Mouse (Mus musculus) lung, postnatal 0 days (tissue): ENCODE measurements at regions not wholly inside any gene's neighbourhood (a gene's known extent, or its start where the extent isn't known, plus 50 kb on each side); places are given as distances from the start of the nearest gene placed in this dataset.

Source experiments
- ATAC-seq: fragments of 200-750 bp; cut with Nextera tagmentation; 2 replicates; pipeline ENCODE4 v1.8.0; 2017; ENCODE audit warnings: moderate library complexity
- DNase-seq: peaks from one replicate; pipeline ENCODE4 v3.0.0-alpha.2; 2016; ENCODE audit warnings: low spot score
- H3K27ac ChIP-seq: fragments of 300-500 bp; sonication (generic); 2 replicates; pipeline ENCODE4 v1.5.1; 2014; ENCODE audit warnings: antibody characterized with exemption, mild to moderate bottlenecking, low read length, mixed read lengths
- H3K27me3 ChIP-seq: fragments of 300-500 bp; sonication (generic); replicated peaks from 2 replicates; pipeline ENCODE4 v1.6.1; 2014; ENCODE audit warnings: low read length, mixed read lengths; ENCODE audit not compliant: insufficient read depth
- H3K36me3 ChIP-seq: fragments of 300-500 bp; sonication (generic); 2 replicates; pipeline ENCODE4 v1.6.1; 2014; ENCODE audit warnings: low read length, mixed read lengths; ENCODE audit not compliant: insufficient read depth
- H3K4me1 ChIP-seq: fragments of 300-500 bp; sonication (generic); 2 replicates; pipeline ENCODE4 v1.6.1; 2014; ENCODE audit warnings: antibody characterized with exemption, low read depth, low read length, mixed read lengths; ENCODE audit not compliant: insufficient read depth
- H3K4me2 ChIP-seq: fragments of 300-500 bp; sonication (generic); replicated peaks from 2 replicates; pipeline ENCODE4 v1.6.1; 2014; ENCODE audit warnings: low read depth, mild to moderate bottlenecking, low read length, moderate library complexity, mixed read lengths
- H3K4me3 ChIP-seq: fragments of 300-500 bp; sonication (generic); 2 replicates; pipeline ENCODE4 v1.5.1; 2014; ENCODE audit warnings: low read depth, low read length
- H3K9ac ChIP-seq: fragments of 300-500 bp; sonication (generic); replicated peaks from 2 replicates; pipeline ENCODE4 v1.6.1; 2014; ENCODE audit warnings: low read depth, mild to moderate bottlenecking
- H3K9me3 ChIP-seq: fragments of 300-500 bp; sonication (generic); 2 replicates; pipeline ENCODE4 v1.6.1; 2016; ENCODE audit warnings: low read length, mixed read lengths
- CTCF ChIP-seq: IDR thresholded peaks from 2 replicates; pipeline ENCODE4 v1.5.1; 2016; ENCODE audit warnings: antibody characterized with exemption, mild to moderate bottlenecking
- EP300 ChIP-seq: IDR thresholded peaks from 2 replicates; pipeline ENCODE4 v1.6.1; 2016; ENCODE audit warnings: antibody characterized with exemption, mild to moderate bottlenecking, control low read depth
- WGBS: fragments of 180-500 bp; shearing (Covaris S2); extraction: QIAGEN DNeasy Blood & Tissue Kit; methylation state at CpG from one replicate; pipeline ENCODE4 v1.1.7; 2014; 5-methylcytosine and 5-hydroxymethylcytosine counted together

GRCm38 (mm10) chr17:62423476-62424385, 457.4 kb downstream of the Efna5 start:
- TF ChIP-seq EP300 = no peak
- TF ChIP-seq CTCF = no peak
- WGBS = 61% methylated on average over 11 of the region's 11 CpGs
- DNase-seq = no peak

DNA sequence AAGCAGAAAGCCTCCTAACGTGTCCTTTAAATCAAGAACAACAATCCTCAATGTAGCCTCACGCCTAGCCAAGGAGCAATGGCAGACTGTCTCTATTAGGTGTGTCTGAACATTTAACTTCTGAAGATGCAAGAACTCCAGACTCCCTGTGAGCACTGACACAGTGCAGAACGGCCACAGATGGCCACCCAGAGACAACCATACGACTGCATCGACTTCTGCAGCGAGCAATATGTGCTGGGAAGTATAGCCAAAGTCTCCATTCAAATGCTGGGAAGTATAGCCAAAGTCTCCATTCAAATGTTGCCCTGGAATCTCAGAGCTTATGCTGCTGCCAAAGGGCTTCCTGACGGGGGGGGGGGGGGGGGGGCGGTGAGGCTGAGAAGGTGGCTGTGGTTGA, 463.5 kb downstream of the Efna5 start:
- Histone ChIP-seq H3K36me3 (no peaks in the 10 kb centered on the region), H3K9me3 (no peaks in the 10 kb centered on the region), H3K4me2 (no peak overlapping the region), H3K27me3 (no peaks in the 10 kb centered on the region), H3K27ac (no peak overlapping the region), H3K4me3 (no peak overlapping the region), H3K4me1 (no peaks in the 10 kb centered on the region), H3K9ac (no peak overlapping the region)
- WGBS = 68% methylated on average over 7 of the region's 8 CpGs
- ATAC-seq (no peak), DNase-seq (no peak)
- no peak for TF ChIP-seq CTCF
- TF ChIP-seq EP300 = no peak

More at GRCm38 (mm10) chr17:62423476-62424385, 457.4 kb downstream of the Efna5 start:
- Histone ChIP-seq H3K9ac (no peak overlapping the region), H3K4me1 (no peaks in the 10 kb centered on the region), H3K27me3 (no peaks in the 10 kb centered on the region), H3K4me3 (no peak overlapping the region), H3K27ac (no peak overlapping the region), H3K9me3 (no peaks in the 10 kb centered on the region), H3K4me2 (no peak overlapping the region), H3K36me3 (no peaks in the 10 kb centered on the region)
- no peak for ATAC-seq

GRCm38 (mm10) chr17:62415152-62415551, 466.0 kb downstream of the Efna5 start:
- no peaks in the 10 kb centered on the region for H3K27me3 ChIP-seq
- ATAC-seq = no peak
- no peaks in the 10 kb centered on the region for H3K9me3 ChIP-seq
- no peak overlapping the region for H3K27ac ChIP-seq
- 82% methylated on average over 4 of the region's 4 CpGs for WGBS
- H3K36me3 ChIP-seq = no peaks in the 10 kb centered on the region
- no peak for TF ChIP-seq EP300
- TF ChIP-seq CTCF = no peak
- no peak for DNase-seq
- no peak overlapping the region for H3K4me3 ChIP-seq
- no peak overlapping the region for H3K9ac ChIP-seq
- H3K4me2 ChIP-seq = no peak overlapping the region
- H3K4me1 ChIP-seq = no peaks in the 10 kb centered on the region

- Histone ChIP-seq H3K36me3 (no peaks in the 10 kb centered on the region), H3K9me3 (no peaks in the 10 kb centered on the region), H3K4me2 (no peak overlapping the region), H3K9ac (no peak overlapping the region), H3K27ac (no peak overlapping the region), H3K4me3 (no peak overlapping the region), H3K27me3 (no peaks in the 10 kb centered on the region), H3K4me1 (no peaks in the 10 kb centered on the region)
- peak; percentile 21 for DNase-seq
- ATAC-seq = peak; percentile 8; the same call in 1 of the 2 replicates
- TF ChIP-seq EP300 (no peak), CTCF (no peak)
- 66% methylated on average over 12 of the region's 12 CpGs for WGBS
Observed at GRCm38 (mm10) chr17:62412666-62413180, 468.4 kb downstream of the Efna5 start.

GRCm38 (mm10) chr17:62403739-62404138, 477.4 kb downstream of the Efna5 start:
- H3K27me3 ChIP-seq = no peaks in the 10 kb centered on the region
- 89% methylated on average over 1 of the region's 1 CpGs for WGBS
- H3K9me3 ChIP-seq = no peaks in the 10 kb centered on the region
- H3K9ac ChIP-seq = no peak overlapping the region
- no peak overlapping the region for H3K4me3 ChIP-seq
- H3K27ac ChIP-seq = no peak overlapping the region
- no peaks in the 10 kb centered on the region for H3K4me1 ChIP-seq
- no peak for ATAC-seq
- DNase-seq = no peak
- TF ChIP-seq CTCF = no peak
- no peak for TF ChIP-seq EP300
- H3K4me2 ChIP-seq = no peak overlapping the region
- H3K36me3 ChIP-seq = no peaks in the 10 kb centered on the region

GRCm38 (mm10) chr17:62393355-62394006, 487.6 kb downstream of the Efna5 start:
- H3K9me3 ChIP-seq = no peaks in the 10 kb centered on the region
- no peaks in the 10 kb centered on the region for H3K27me3 ChIP-seq
- no peak for TF ChIP-seq CTCF
- no peak for TF ChIP-seq EP300
- no peak overlapping the region for H3K27ac ChIP-seq
- no peak for DNase-seq
- 84% methylated on average over 8 of the region's 8 CpGs for WGBS
- ATAC-seq = no peak
- no peak overlapping the region for H3K9ac ChIP-seq
- no peaks in the 10 kb centered on the region for H3K4me1 ChIP-seq
- no peaks in the 10 kb centered on the region for H3K36me3 ChIP-seq
- H3K4me3 ChIP-seq = no peak overlapping the region
- H3K4me2 ChIP-seq = no peak overlapping the region
